Comparison of ENCODE assay signal across 12 mouse cellular contexts in the genomic region with DNA sequence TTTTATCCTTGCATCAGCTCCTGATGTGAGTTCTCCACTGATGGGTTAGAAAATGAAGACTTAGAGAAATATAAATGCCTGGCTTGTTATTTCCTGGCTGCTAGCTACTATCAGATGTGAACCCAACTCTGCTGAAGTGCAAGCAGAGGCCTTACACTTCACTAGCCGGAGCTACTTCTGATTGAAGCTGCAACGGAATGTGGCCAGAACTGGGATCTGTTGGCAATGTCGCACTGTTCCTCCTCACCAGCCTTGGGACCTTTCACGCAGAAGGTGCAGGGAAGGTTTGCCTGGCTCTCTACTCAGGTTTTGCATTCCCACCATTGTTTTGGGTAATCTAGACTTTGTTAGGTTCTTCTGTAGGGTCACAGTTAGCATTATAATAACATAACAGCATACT.
"Had no signal": no experiment of that assay in that cellular context is flagged by ENCODE, and none has a peak within 500 bp of the region (broad histone marks: within the 10 kb centered on the region; RNA-seq: fewer than 3 reads in every experiment).

No protein-coding gene starts in this region.

- H3K27me3 ChIP-seq: kidney, embryonic 15.5 days; limb, embryonic 15.5 days; liver, embryonic 12.5 days; neural tube, embryonic 15.5 days had no signal

- H3K4me1 ChIP-seq: kidney, embryonic 15.5 days; liver, embryonic 12.5 days; midbrain, embryonic 10.5 days had no signal

- DNase-seq: layer of hippocampus, postnatal 36 days; lung, postnatal 10 days; lung, postnatal 4 days; midbrain, embryonic 14.5 days; thymus, postnatal 4 days had no signal

- H3K4me2 ChIP-seq: kidney, embryonic 15.5 days; limb, embryonic 15.5 days; liver, embryonic 12.5 days; lung, embryonic 14.5 days; neural tube, embryonic 15.5 days had no signal

- ATAC-seq: liver, embryonic 12.5 days had no signal

- H3K36me3 ChIP-seq: kidney, embryonic 15.5 days; limb, embryonic 15.5 days; liver, embryonic 12.5 days; midbrain, embryonic 10.5 days; neural tube, embryonic 15.5 days had no signal

- H3K27ac ChIP-seq: kidney, embryonic 15.5 days; limb, embryonic 15.5 days; liver, embryonic 12.5 days; midbrain, embryonic 10.5 days had no signal

- H3K9ac ChIP-seq: kidney, embryonic 15.5 days; limb, embryonic 15.5 days; liver, embryonic 12.5 days; lung, embryonic 14.5 days; neural tube, embryonic 15.5 days had no signal

- H3K9me3 ChIP-seq: kidney, embryonic 15.5 days; limb, embryonic 15.5 days; midbrain, embryonic 10.5 days; neural tube, embryonic 15.5 days had no signal

- H3K4me3 ChIP-seq: kidney, embryonic 15.5 days; limb, embryonic 15.5 days; liver, embryonic 12.5 days; midbrain, embryonic 10.5 days; myocyte; neural tube, embryonic 15.5 days had no signal
